Mouse (Mus musculus) urinary bladder, postnatal 36 days (tissue): ENCODE results near the gene Cdk18.

Experiments used
- DNase-seq, 2 experiments: peaks; one replicate each; pipeline ENCODE4 v3.0.0; 2022; ENCODE audit warnings: low spot score in 2 of 2, mixed read lengths in 1 of 2

Cdk18 gene

DNA sequence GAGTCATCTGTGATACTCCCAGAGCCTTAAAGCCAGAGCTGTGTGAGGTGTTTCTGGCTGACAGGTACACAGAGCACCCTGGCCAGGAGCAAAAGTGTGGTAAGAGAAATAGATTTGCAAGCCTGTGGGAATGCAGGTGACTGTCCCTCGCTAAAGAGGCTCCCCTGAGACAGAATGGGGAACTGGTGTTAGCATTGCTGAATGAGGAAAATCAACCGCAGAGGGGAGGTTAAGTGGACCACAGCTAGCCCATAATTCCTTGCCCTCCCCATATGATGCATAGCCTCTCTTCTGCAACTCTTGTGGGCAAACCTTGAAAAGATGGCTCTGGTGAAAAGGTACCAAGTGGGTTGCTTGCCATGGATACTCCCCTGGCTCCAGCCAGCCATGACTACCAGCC lies 9.9 kb upstream of the Cdk18 start:
- DNase-seq: no peak

DNA sequence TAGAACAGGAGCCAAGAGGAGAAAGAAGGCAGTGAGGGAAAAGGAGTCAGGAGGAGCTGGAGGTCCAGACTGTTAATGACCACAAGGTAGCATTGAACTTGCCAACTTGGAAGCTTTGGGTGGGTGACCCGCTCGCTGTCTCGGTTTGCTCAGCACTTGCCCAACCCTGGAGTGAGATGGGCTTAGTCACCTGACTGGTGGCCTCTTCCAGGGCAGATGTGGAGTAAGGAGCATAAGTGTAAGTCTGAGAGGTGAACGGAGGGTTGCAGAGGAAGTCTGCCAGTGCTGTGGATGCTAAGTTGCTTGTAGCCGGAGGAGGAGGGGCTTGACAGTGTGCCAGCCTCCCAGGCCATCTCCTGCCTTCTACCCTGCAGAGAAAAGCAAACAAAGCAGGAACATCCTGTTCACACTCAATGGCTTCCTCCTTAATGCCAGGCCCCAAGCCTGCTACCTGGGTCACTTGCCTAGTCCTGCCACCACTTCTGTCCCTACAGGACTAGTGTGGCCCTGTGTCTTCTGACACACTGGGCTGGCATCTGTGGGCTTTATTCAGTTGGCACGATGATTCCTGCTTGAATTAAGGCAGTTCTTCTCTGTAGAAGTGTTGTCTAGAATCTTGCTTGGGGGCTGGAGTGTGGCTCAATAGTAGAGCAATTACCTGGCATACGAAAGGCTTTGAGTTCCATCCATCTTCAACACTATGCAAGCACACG lies 6.6 kb upstream of the Cdk18 start:
- DNase-seq: no peak

DNA sequence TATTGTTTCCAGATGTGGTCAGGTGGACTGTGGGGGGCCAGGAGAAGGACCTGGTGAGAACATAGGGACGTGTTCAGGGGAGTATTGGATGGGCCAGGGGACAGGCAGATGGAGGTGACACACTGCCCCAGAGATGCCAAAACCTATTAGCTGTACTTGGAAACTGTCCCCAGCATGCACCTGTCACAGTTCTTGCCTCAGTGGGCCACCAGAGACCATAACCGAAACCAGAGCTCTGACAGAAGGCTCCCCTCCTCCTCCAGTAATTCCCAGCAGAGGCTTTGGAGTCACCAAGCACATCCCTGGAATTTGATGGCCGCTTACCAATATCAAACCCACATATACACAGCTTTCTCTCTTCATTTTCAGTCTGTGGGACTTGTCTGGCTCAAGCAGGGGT lies 5.4 kb upstream of the Cdk18 start:
- no peak for DNase-seq

DNA sequence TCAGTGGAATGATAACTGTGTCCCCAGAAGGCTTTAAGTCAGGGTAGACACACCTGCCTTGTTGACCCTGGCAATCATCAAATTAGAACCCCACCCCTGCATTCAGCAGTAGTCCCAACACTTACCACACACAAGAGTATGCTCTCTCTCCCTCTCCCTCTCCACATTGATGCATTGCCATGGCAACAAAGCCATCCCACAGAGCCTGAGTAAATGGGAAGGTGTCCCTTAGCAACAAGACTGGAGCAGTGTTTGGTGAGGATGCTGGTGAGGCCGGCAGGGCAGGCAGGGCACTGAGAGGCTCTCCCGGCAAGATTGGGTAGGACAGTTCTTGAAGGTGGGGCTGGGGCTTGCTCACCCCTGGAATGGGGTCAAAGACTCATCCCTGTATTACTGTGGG lies 4.7 kb upstream of the Cdk18 start:
- no peak for DNase-seq

DNA sequence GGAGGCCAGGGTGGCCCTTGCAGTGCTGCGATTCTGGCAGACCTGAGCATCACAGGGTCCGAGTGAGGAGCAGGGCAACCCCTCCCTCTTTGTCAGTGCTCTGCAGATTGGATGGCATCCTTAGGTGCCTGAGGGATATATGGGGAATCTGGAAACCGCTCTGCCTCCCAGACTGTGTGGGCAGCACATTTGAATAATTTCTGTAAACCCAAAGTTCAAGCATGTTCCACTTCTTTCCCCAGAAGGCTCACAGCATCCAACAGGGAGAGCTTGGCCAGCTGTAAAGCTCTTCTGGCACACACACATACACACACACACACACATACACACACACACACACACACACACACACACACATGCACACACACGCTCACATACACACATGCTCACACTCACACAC lies 4.2 kb upstream of the Cdk18 start:
- DNase-seq: no peak

DNA sequence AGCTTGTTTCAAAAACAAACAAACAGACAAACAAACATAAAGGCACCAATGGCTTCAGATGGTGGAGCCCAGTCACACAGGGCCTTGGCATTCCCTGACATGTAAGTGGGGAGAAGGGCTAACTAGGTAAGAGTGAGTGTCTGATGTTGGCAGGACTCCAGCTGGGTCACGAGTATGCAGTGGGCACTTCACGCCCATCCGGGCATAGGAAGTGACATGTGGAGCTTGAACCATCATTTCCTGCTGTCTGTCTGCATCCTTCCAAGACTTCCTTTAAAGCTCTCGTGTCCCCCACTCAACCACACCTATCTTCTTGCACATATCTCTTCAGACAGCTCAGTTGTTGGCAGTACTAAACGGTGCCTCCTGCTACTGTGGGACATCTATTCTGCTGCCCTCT lies 3.6 kb upstream of the Cdk18 start:
- DNase-seq: no peak

DNA sequence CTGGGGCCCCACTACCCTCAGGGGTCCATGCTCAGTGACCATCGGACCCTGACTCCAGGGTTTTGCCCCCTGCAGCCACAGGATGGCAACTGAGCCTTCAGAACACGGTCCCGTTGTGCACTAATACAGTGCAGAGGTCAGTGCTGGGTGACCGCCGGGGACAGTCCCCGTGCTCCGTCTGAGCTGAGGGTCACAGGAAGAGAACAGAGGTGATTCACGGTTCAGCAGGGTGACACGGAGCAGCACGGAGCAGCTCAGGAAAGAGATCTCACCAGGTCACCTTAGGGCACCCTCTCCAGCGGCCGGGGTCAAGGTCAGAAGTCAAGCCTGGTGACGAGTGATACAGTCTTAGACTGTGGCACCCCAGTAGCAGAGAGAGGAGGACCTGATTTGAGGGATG lies 2.3 kb upstream of the Cdk18 start:
- DNase-seq: no peak

DNA sequence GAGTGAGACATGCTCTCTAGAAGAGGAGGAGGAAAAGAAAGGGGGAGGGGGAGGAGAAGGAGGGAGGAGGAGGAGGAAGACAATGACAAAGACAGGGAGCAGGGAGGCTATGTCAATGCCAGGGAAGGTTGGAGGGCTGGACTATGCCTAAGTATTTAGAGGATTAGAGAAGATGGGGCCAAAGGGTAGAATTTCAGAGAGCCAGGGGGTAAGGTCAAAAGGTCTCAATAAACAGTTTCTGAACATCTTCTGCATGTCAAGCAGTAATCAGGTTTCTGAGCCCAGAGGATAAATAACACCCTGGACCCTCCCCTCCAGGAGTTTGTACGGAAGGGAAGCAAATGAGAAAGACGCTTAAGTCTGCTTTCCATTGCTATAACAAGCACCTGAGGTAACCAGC lies 1.7 kb upstream of the Cdk18 start:
- no peak for DNase-seq

DNA sequence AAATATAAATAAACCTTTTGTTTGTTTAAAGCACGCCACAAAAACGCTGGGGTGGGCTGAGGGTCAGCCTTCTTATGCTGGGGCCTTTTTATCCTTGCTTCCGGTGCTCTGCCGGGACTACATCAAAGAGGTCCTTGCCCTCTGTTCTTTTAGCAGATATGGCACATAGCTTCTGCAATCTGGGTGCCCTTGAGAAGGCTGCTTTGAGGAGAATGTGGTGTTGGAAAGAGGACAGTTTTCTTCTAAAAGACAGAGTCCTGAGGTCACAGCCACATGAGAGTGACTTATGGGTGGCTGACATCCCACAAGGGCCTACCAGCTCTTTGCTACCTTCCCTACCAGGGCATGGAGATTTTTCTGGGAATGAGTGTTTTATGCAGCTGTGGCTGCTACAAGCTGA lies 1.1 kb upstream of the Cdk18 start:
- DNase-seq: no peak

DNA sequence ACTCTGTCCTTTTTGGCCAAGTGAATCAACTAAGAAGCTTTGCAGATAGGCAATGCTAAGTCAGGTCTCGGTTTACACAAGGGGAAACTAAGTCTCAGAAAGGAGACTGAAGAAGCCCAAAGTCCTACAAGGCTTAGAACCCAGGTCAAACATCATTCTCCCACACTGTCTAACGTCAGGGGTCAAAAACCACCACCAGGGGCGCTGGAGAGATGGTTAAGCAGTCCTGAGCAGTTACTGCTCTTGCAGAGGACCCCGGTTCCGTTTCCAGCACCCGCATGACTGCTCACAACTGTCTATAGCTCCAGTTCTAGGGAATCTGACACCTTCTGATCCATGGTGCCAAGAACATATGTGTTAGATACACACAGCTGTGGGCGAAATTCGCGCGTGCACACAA lies 687 bp upstream of the Cdk18 start:
- DNase-seq: no peak

DNA sequence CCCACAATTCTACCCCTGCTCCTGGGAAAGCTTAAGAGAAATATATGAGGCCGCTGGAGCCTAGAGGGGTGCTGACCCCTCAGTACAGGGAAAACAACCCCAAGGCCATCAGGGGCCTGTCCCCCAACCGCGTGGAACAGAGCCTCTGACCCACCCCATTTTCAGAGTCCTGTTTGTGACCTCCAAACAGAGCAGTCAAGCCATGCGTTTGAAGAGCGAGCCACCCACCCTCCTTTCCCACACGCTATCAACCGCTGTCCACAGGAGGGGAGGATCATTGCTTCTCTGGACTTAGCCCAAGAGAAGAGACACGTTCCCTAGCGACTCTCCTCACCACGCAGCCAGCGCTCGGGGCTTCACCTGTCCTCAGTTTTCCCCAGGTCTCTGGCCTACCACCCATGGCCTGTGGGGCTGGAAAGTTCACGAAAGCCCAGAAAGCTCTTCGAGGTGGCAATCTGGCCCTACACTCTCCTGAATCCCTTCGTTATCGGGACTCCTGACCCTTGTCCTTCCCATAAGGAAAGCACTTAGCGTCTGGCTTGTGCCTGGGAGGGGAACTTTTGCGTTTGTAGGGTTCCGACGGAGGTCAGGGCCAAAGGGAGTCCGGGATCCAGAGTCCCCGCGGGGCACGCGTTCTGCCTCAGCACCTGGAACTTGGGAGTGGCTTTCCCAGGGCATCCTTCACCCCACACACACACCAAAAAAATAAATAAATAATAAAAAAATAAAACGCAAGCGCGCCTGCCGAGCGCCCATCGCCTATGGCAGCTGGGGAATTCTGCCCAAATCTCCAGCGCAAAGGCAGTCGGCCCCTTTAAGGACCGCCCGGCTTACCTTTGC lies 688 bp downstream of the Cdk18 start:
- no peak for DNase-seq

DNA sequence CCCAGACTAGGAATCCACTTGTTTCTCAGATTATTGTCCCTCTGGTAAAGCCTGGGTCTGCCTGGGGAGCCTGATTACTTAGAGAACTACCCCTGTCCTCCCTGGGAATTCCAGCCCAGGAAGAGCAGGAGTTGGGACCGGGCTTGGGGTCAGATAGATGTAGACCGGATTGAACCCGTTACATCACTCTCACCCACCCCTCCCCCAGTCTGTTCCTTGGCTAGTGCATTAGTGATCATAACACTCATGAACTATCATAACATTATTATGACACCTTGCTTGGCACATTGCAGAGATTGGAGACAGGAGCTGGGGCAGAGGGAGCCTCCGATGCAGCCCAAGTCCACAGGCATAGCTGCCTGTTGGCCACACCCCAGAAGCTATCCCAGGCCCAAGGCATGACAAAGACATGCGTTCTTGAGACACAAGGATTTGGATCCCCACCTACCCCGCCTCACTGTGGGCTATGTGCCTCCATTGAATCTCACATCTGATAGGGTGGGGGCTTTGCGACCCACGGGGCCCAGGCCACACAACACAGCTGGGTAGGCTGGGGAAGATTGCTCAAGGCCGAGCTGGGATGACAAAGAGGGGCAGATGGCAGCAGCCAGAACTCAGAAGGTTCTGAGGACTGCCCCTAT lies 1.4 kb downstream of the Cdk18 start:
- no peak for DNase-seq

DNA sequence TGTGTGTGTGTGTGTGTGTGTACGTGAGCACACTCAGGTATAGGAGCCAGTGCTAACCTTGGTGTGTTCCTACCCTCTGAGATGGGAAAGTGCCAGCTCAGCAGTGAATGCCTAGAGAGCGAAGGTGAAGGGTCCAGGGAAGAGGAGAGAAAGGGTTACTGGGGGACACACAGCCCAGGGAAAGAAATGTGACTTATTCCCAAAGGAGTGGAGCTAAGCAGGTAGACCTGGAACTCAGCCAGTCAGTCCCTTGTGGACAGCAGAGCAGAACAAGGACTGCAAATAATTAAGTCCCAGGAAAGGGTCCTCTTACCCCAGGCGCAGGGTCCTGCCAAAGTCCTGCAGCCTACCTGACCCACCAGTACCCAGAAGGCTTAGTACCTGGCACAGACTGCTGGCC lies 2.6 kb downstream of the Cdk18 start:
- no peak for DNase-seq

DNA sequence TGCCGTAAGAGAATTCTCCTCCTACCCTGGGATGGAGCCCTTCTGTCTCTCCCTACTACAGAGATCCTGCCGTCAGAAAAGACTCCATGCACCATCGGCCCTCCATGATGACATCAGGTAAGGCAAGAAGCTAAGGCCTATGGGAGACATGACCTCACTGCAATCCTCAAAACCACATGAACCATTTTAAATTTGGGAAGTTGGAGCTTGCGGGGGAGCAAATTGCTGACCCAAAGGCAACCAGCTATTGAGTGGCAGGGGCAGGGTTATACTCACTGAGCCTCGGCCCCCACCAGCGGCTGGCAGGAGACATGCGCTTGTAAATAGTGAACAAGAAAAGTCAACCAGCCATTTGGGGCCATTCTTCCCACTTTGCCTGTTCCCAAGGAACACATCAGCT lies 3.9 kb downstream of the Cdk18 start:
- DNase-seq: no peak

DNA sequence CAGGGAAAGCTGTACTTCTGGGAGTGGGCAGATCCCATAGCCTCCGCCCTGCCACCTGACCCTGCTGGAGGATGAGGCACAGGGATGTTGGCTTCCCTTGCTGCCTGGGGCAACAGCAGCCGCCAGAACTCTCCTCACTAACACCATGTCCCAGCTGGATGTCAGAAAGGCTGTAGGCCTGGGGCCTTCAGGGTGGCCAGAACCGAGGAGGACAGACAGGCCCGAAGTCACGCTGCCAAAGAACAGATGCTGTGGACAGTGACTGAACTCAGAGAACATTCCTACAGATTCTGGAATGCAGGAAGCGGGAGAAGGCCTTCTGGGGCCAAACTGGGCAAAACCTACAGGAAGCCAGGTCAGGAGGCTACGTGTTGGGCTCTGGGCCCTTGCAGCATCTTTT lies 11.2 kb downstream of the Cdk18 start:
- DNase-seq: no peak

DNA sequence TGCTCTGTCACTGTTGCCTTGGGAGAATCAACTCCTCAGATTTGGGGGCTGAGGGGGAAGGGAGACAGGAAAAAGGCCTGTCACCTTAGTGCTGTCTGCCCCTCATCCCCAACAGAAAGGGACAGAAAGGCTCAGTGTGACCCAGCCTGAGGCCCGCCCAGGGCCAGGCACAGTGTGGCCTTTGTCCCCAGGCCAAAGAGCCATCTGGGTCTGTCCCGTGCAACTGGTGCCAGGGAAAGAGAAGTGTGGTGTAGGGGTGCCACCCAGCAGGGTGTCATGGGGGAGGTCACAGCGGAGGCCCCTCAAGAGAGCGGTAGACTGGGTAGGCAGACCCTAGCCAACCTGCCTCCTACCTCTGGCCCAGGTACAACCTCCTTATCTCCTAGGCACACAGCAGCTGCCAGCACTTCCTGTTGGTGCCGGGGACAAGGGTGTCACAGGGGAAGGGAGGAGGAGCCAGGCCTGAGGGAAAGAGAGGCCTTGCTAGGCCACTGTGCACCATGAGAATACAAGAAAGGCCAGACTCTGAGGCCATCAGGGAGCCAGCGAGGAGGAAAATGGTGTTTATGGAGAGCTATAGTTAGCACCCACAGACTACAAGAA lies 13.6 kb downstream of the Cdk18 start:
- peak in 1 of 2 experiments; percentile 34 for DNase-seq

DNA sequence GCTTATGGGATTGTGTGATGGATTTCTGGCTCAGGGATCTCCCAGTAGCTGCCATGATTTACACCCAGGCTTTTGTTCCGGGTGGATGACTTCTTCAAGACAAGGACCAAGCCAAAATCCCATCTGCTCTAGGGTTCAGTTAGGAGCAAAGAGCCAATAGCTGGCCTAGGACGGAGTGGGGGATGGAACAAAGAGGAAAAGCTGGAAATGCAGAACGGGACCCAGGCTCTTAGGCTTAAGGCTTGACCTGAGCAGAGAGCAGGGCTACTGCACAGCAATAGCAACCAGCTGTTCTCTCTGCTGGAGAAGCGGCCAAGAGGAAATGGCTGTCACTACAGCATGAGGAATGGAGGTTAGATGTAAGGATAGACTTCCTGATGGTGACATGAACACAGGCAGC lies 14.2 kb downstream of the Cdk18 start:
- no peak for DNase-seq

DNA sequence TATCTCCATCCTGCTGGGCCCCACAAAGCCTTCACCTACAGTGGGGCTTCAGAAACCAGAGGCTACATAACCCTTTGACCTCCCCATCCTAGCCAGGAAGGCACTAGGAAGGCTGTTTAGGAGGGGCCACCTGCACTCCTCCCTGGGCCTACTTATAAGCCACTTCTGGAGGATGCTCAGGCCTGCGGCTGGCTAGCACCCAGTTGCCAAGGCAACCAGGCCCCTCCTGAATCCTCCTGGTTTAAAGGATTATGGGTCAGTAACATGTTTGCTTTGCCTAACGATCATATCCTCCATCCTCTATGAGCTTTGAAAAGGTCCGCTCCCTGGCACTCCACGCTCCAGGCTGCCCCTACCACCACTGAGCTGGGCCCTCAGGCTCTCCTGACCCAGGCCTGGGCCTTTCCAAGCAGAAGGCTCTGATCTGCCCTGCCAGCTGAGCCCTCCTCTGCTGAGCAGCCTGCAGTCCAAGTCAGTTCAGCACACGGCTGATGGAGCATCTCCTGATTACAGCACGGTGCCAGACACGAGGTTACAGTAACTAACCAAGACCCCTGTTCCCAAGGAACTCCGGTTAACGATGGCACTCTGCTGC lies 16.0 kb downstream of the Cdk18 start:
- DNase-seq: no peak

DNA sequence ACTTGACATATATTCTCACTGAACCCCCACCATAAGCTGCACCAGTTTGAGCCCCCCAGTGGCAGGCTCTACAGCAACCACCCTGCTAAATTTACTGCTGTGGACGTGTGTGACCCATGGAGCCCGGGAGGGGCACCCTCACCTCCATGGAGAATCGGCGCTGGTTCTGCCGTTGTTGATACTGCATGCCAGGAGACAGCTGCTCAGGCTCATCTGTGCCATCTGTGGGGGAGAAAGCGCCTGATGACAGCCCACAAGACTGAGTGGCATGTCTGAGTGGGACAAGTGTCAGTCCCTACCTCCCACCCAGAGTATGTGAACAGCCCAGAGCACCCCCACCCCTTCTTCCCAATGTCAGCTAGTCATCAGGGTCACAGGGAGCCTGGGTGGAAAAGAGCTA lies 17.6 kb downstream of the Cdk18 start:
- no peak for DNase-seq

DNA sequence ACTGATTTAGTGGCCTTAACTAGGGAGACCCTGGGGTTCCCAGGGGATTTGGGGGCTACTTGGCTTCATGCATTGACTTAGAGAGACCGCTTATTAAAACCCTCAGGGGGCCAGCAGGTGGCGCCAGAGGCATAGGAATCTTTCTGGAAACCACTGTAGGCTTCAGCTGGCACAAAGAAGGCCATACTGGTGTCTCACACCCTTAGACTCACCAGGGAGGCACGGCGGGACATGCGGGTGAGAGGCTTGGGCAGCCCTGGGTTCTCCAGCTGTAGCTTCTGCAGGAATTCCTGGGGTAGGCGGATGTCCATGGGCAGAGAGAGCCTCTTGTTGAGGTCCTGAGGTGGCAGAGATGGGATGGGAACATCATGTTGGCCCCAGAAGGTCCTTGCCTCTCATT lies 18.2 kb downstream of the Cdk18 start:
- peak; percentile 75 to 85 for DNase-seq

DNA sequence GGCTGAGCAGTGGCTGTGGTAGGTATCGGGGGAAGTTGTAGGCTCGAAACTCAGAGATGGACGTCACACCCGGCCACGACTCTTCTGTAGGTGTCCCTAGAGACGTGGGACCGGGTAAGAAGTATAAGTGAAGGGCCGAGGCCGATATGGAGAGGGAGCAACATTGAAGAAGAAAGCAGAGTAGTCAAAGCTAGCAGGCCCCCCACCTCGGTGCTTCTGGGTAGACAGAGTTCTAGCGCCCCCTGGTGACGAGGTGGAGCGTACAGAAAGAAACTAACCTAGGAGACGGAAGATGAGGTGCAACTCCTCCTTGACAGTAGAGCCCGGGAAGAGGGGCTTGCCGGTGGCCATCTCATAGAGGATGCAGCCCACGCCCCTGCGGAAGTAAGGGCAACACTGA lies 22.9 kb downstream of the Cdk18 start:
- DNase-seq: peak; percentile 29 to 52

DNA sequence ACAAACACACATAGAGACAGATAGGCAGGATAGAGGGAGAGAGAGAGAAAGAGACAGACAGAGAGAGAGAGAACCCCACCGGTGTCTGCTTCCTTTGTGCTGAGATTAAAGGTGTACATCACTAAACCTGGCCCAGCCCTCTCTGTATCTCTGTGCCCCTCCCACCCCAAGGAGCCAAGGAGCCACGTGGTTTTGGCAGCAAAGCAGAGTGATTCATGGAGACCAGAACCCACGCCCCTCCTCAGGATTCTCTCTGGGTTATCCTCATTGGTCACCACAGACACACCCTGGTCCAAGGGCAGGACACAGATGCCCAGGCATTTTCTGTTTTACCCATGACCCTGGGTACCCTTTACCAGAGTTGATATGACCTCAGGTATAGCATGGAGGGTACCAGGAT lies 26.4 kb downstream of the Cdk18 start:
- DNase-seq: no peak
